Mouse (Mus musculus) C2C12 (cell line): ENCODE data around the gene Thnsl2. TPM values are rescaled to one million over a fixed set of nuclear protein-coding genes. Genes with fewer than 3 reads are reported as not detected.

Source experiments
- H3K27me3 ChIP-seq: one replicate; pipeline ENCODE4 v1.6.1; 2011; ENCODE audit not compliant: control insufficient read depth, insufficient read depth, insufficient read length
- H3K36me3 ChIP-seq: one replicate; pipeline ENCODE4 v1.6.1; 2011; ENCODE audit not compliant: control insufficient read depth, insufficient read depth
- H3K4me3 ChIP-seq: one replicate; pipeline ENCODE4 v1.5.1; 2011; ENCODE audit warnings: mild to moderate bottlenecking, control low read depth; ENCODE audit not compliant: poor library complexity, insufficient read depth, severe bottlenecking
- H3K79me2 ChIP-seq: one replicate; pipeline ENCODE4 v1.6.1; 2011; ENCODE audit not compliant: control insufficient read depth, insufficient read depth
- H3K79me3 ChIP-seq: one replicate; pipeline ENCODE4 v1.6.1; 2011; ENCODE audit warnings: low read depth, control low read depth
- H3ac ChIP-seq: one replicate; pipeline ENCODE3; 2011; ENCODE audit warnings: low read depth; ENCODE audit not compliant: control insufficient read depth, insufficient read length
- CEBPB ChIP-seq: IDR thresholded peaks from one replicate; pipeline ENCODE4 v1.6.1; 2011; ENCODE audit warnings: low read depth, mild to moderate bottlenecking, control low read depth, moderate library complexity
- CTCF ChIP-seq: IDR thresholded peaks from one replicate; pipeline ENCODE4 v1.5.1; 2011; ENCODE audit not compliant: control insufficient read depth, insufficient read depth, insufficient read length
- FOSL1 ChIP-seq: IDR thresholded peaks from one replicate; pipeline ENCODE4 v1.8.0; 2011; ENCODE audit warnings: mild to moderate bottlenecking, low read length; ENCODE audit not compliant: poor library complexity, insufficient read depth, severe bottlenecking
- MAX ChIP-seq: IDR thresholded peaks from one replicate; pipeline ENCODE4 v1.6.1; 2011; ENCODE audit warnings: mild to moderate bottlenecking, control low read depth
- MYOD1 ChIP-seq: IDR thresholded peaks from one replicate; pipeline ENCODE4 v1.6.1; 2011; ENCODE audit warnings: low read depth; ENCODE audit not compliant: control insufficient read depth, insufficient read length
- MYOG ChIP-seq: IDR thresholded peaks from one replicate; pipeline ENCODE4 v1.6.1; 2011; ENCODE audit not compliant: control insufficient read depth, insufficient read length; ENCODE audit errors: extremely low read depth
- USF1 ChIP-seq: IDR thresholded peaks from one replicate; pipeline ENCODE4 v1.6.1; 2011; ENCODE audit warnings: low read depth, mild to moderate bottlenecking, control low read depth, moderate library complexity
- polyA plus RNA-seq: library from polyadenylated mRNA; unstranded; fragments of >200 nt; fragmentation: generic; extraction: Trizol; gene quantifications from one replicate; pipeline ENCODE4 v1.2.1, GENCODE M21; 2012; ENCODE audit warnings: missing spikeins

Thnsl2 gene
- polyA plus RNA-seq, 1 experiment = not detected

GRCm38 (mm10) chr6:71145288-71145989, 1.2 kb upstream of the Thnsl2 start:
- H3K79me2 ChIP-seq = no peaks in the 10 kb centered on the region
- H3K79me3 ChIP-seq = no peaks in the 10 kb centered on the region
- no peak for TF ChIP-seq CEBPB
- TF ChIP-seq FOSL1 = no peak
- TF ChIP-seq MYOG = no peak
- TF ChIP-seq MYOD1 = no peak
- no peak for TF ChIP-seq MAX
- no peak for TF ChIP-seq USF1
- no peak for TF ChIP-seq CTCF
- no peak overlapping the region for H3K4me3 ChIP-seq
- H3K27me3 ChIP-seq = peaks cover 4% of the 10 kb centered on the region
- no peaks in the 10 kb centered on the region for H3K36me3 ChIP-seq
- H3ac ChIP-seq = no peak overlapping the region

GRCm38 (mm10) chr6:71143154-71143893, 915 bp downstream of the Thnsl2 start:
- Histone ChIP-seq H3K4me3 (no peak overlapping the region), H3K79me2 (no peaks in the 10 kb centered on the region), H3ac (no peak overlapping the region), H3K27me3 (peaks cover 4% of the 10 kb centered on the region), H3K79me3 (no peaks in the 10 kb centered on the region), H3K36me3 (no peaks in the 10 kb centered on the region)
- no peak for TF ChIP-seq MAX
- no peak for TF ChIP-seq CEBPB
- no peak for TF ChIP-seq USF1
- no peak for TF ChIP-seq CTCF
- no peak for TF ChIP-seq MYOD1
- TF ChIP-seq MYOG = no peak
- no peak for TF ChIP-seq FOSL1

- Histone ChIP-seq H3K79me3 (no peaks in the 10 kb centered on the region), H3K79me2 (no peaks in the 10 kb centered on the region), H3K36me3 (no peaks in the 10 kb centered on the region), H3K27me3 (no peaks in the 10 kb centered on the region), H3K4me3 (no peak overlapping the region), H3ac (no peak overlapping the region)
- TF ChIP-seq CTCF (no peak), FOSL1 (no peak), MYOD1 (no peak), MAX (no peak), MYOG (no peak), CEBPB (no peak), USF1 (no peak)
These were observed 9.2 kb downstream of the Thnsl2 start for GRCm38 (mm10) chr6:71135031-71135430.

- no peak overlapping the region for H3ac ChIP-seq
- TF ChIP-seq MYOD1 (no peak), USF1 (no peak), CEBPB (no peak), MYOG (no peak), CTCF (no peak), MAX (no peak), FOSL1 (no peak)
- no peak overlapping the region for H3K4me3 ChIP-seq
- H3K79me3 ChIP-seq = no peaks in the 10 kb centered on the region
- no peaks in the 10 kb centered on the region for H3K27me3 ChIP-seq
- no peaks in the 10 kb centered on the region for H3K36me3 ChIP-seq
- H3K79me2 ChIP-seq = no peaks in the 10 kb centered on the region
These were observed 10.7 kb downstream of the Thnsl2 start for GRCm38 (mm10) chr6:71133559-71133958.

GRCm38 (mm10) chr6:71131038-71131437, 13.2 kb downstream of the Thnsl2 start:
- no peak overlapping the region for H3ac ChIP-seq
- no peaks in the 10 kb centered on the region for H3K79me3 ChIP-seq
- H3K36me3 ChIP-seq = no peaks in the 10 kb centered on the region
- no peak for TF ChIP-seq FOSL1
- TF ChIP-seq USF1 = no peak
- TF ChIP-seq MYOG = no peak
- TF ChIP-seq MYOD1 = no peak
- no peak for TF ChIP-seq MAX
- TF ChIP-seq CEBPB = no peak
- no peak for TF ChIP-seq CTCF
- H3K4me3 ChIP-seq = no peak overlapping the region
- H3K27me3 ChIP-seq = no peaks in the 10 kb centered on the region
- H3K79me2 ChIP-seq = no peaks in the 10 kb centered on the region
